In the genomic region with DNA sequence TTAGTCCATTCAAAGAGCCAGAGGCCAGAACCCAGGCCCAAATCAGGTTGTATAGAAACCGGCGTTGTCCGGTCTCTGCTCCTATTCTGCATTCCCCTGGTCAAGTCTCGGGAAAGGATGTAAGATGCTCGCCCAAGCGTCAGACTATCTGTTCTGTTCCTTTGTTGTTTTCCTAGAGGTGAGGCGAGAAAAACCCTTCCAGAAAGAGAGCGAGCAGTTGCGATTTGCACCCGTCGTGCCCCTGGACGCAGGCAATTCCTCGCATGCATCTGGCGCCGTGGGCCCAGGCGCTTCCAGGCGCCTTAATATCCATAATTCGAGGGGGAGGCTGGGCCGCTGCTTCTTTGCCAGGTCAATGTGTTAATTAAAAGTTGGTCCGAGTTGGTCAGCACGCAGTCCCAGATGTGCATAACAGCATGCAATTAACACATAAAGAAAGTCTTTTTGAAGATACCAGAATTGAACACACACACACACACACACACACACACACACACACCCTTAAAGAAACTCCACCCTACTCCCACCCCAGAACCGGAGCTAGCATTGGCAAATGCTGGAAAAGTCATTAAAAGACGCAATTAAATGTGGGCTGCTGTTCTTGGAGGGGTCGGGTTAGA, we compare ENCODE assay signal across 11 mouse cellular contexts. TPM values are rescaled to one million over a fixed set of nuclear protein-coding genes. Genes with fewer than 3 reads are reported as not detected.
A peak's percentile ranks its signal among the peaks of the same experiment; 100 is the strongest.
DNase-seq lines count a peak whose midpoint lies in the region; ATAC-seq lines count a peak whose summit lies in the region.
"Had no signal": no experiment of that assay in that cellular context is flagged by ENCODE, and none has a peak within 500 bp of the region (broad histone marks: within the 10 kb centered on the region; RNA-seq: fewer than 3 reads in every experiment).

No protein-coding gene starts in this region.

- no peak for ATAC-seq in midbrain, embryonic 12.5 days (ENCODE audit: low FRiP score, low read depth)

- peak overlapping the region; percentile 50 for H3K4me2 ChIP-seq in midbrain, embryonic 12.5 days (replicated peaks)

- H3K9me3 ChIP-seq in heart, embryonic 10.5 days: peaks cover 3% of the 10 kb centered on the region
- peaks cover 7% of the 10 kb centered on the region; the same call in 1 of the 2 replicates for H3K9me3 ChIP-seq in hindbrain, embryonic 10.5 days
- no peaks in the 10 kb centered on the region for H3K9me3 ChIP-seq in midbrain, embryonic 12.5 days

- peaks cover 62% of the 10 kb centered on the region for H3K27me3 ChIP-seq in heart, embryonic 10.5 days (ENCODE audit: insufficient read depth, poor library complexity, severe bottlenecking)
- H3K27me3 ChIP-seq in hindbrain, embryonic 10.5 days (ENCODE audit: insufficient read depth, poor library complexity, severe bottlenecking): peaks cover 84% of the 10 kb centered on the region
- H3K27me3 ChIP-seq in midbrain, embryonic 12.5 days: peaks cover 73% of the 10 kb centered on the region

- 10% methylated on average over 24 of the region's 24 CpGs for WGBS in heart, embryonic 10.5 days
- 3% methylated on average over 24 of the region's 24 CpGs for WGBS in hindbrain, embryonic 10.5 days
- 3% methylated on average over 24 of the region's 24 CpGs for whole genome bisulfite sequencing in midbrain, embryonic 12.5 days

- H3K4me1 ChIP-seq in heart, embryonic 10.5 days: peaks cover 58% of the 10 kb centered on the region
- peaks cover 62% of the 10 kb centered on the region for H3K4me1 ChIP-seq in hindbrain, embryonic 10.5 days (replicated peaks)
- peaks cover 47% of the 10 kb centered on the region for H3K4me1 ChIP-seq in midbrain, embryonic 12.5 days

- H3K9ac ChIP-seq in midbrain, embryonic 12.5 days (replicated peaks): no peak overlapping the region

- peak overlapping the region; percentile 49 for H3K4me3 ChIP-seq in heart, embryonic 10.5 days
- peak overlapping the region; percentile 43 for H3K4me3 ChIP-seq in hindbrain, embryonic 10.5 days
- H3K4me3 ChIP-seq in midbrain, embryonic 12.5 days: peak overlapping the region; percentile 23
- H3K4me3 ChIP-seq: erythroblast, embryonic 14.5 days had no signal

- H3K27ac ChIP-seq in heart, embryonic 10.5 days: 0 out of 2 replicates have a peak overlapping the region, but pooled peaks have one; percentile 32
- H3K27ac ChIP-seq in hindbrain, embryonic 10.5 days: no peak overlapping the region
- 0 out of 2 replicates have a peak overlapping the region, but pooled peaks have one; percentile 52 for H3K27ac ChIP-seq in midbrain, embryonic 12.5 days (replicated peaks)

- H3K36me3 ChIP-seq in heart, embryonic 10.5 days: no peaks in the 10 kb centered on the region
- H3K36me3 ChIP-seq in hindbrain, embryonic 10.5 days: no peaks in the 10 kb centered on the region
- no peaks in the 10 kb centered on the region for H3K36me3 ChIP-seq in midbrain, embryonic 12.5 days

- no peak for DNase-seq in heart, embryonic 10.5 days (ENCODE audit: low spot score)
- DNase-seq in heart, postnatal 25 days (ENCODE audit: low spot score): no peak
- peak; percentile 7 for DNase-seq in ZHBTc4 (ENCODE audit: low read depth, low spot score)
- peak; percentile 45 for DNase-seq in hindbrain, embryonic 10.5 days (ENCODE audit: low spot score)
- DNase-seq in layer of hippocampus, postnatal 36 days: no peak
- DNase-seq in left cerebral cortex, adult 9 months (ENCODE audit: low spot score in 2 of 2): no peak
- no peak for DNase-seq in urinary bladder, postnatal 36 days (ENCODE audit: low spot score in 2 of 2)
- DNase-seq: adrenal gland, adult 2 months; layer of hippocampus, adult 9-11 months had no signal

- intact Hi-C loops in heart, postnatal 25 days (cut with DNase I): loop anchor here (5.0 kb wide), 1 partner anchor 42 kb away; no protein-coding TSS in a partner anchor

RNA-seq across cellular contexts. Expression of a gene that starts 3.8 kb away (rescaled TPM):
- polyA plus RNA-seq in heart, embryonic 10.5 days (2016; fragmentation: Nextera tagmentation; extraction: Ambion mirVana): 22.4 and 38.9 TPM in 2 replicates
- 10 to 100 TPM; 39.5 to 44.0 TPM for total RNA-seq in heart, postnatal 25 days (2021)
- 3.8 and 5.8 TPM in 2 replicates for polyA plus RNA-seq in hindbrain, embryonic 10.5 days (2016; fragmentation: Nextera tagmentation; extraction: Ambion mirVana)
- polyA plus RNA-seq in midbrain, embryonic 12.5 days (2016; fragmentation: Nextera tagmentation; extraction: Ambion mirVana): 8.1 and 8.6 TPM in 2 replicates
- total RNA-seq in layer of hippocampus, postnatal 36 days (2021): 10 to 100 TPM; 13.7 to 14.0 TPM
- polyA plus RNA-seq: erythroblast, embryonic 14.5 days had no signal

Comparison
In these comparisons a context has a peak if more than half of its experiments do, and no peak if none do; other contexts are left out.
1. DNase-seq: peak in ZHBTc4 (single experiment) and hindbrain, embryonic 10.5 days (single experiment); none in heart, embryonic 10.5 days (single experiment), heart, postnatal 25 days (single experiment), layer of hippocampus, postnatal 36 days (0 of 2), left cerebral cortex, adult 9 months (0 of 2) and urinary bladder, postnatal 36 days (0 of 2).
2. Peak in every context shown above with its lines, with median percentiles within 50 percentile points of each other: H3K4me3 ChIP-seq.